Mouse (Mus musculus) lung, adult 2 months (tissue): ENCODE measurements around the gene Arl9.

Experiments
- CTCF ChIP-seq: fragments of 200-500 bp; IDR thresholded peaks from 2 replicates; pipeline ENCODE4 v1.5.1; 2011; ENCODE audit warnings: mild to moderate bottlenecking, low read length, control low read depth; ENCODE audit not compliant: insufficient read depth
- POLR2A ChIP-seq: fragments of 200-500 bp; IDR thresholded peaks from 2 replicates; pipeline ENCODE4 v1.6.1; 2011; ENCODE audit warnings: low read depth, mild to moderate bottlenecking, control low read depth, low read length, borderline replicate concordance; ENCODE audit errors: extremely low read depth

DNA sequence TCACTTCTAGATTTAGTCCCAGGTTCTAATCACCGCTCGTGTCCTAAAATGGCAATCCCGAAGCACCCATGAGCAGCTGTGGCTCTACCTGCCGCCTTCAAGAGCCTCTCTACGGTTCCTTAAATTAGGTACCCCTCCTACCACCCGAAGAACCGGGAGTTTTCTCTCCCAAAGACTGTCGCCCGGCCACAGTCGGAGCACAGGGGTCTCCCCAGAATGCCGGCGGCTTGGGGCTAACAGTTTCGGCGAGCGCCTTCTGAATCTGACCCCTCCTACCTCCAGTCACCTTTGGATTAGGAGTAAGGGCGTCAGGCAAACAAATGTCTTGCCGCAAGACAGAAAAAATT is 29.7 kb upstream of the Arl9 start:
- TF ChIP-seq CTCF (no peak), POLR2A (no peak)
